Mouse (Mus musculus) thymus, postnatal 10 days (tissue): ENCODE results near the gene Reep3.

ENCODE experiments used
- DNase-seq, 2 experiments: peaks; one replicate each; pipeline ENCODE4 v3.0.0; 2021; ENCODE audit warnings: low spot score in 2 of 2

Gene Reep3

DNA sequence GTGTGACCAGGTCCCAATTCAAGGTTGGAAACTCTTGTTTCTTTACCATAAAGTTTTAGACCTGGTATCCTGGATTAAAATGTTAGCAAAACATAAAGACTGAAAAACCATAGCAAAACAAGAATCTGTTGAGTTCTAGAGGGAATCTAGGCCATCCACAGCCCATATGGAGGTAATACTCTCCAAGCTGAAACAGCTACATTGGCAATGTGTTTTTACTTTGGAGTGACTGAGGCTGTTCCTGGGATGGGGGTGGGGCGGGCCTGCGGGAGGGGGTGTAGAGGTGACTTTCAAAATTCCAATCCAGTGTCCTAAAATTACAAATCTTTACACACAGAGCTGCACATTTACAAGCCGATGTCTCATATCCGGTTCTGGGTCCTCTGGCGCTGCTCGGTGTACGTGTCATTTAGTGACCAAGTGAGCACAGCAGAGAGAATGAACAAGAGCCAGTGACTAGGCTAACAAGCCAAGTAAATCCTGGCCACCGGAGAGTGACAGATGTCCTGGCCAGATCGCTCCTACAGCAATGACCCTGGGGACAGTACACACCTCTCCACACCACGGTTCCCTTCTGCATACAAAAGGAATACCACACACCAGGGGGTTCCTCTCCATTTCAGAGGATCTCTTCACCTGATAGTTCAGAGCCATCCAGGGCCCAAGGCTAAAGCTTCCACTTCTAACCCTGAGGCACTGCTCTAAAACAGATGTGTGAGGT lies 13.1 kb downstream of the Reep3 start:
- no peak for DNase-seq

DNA sequence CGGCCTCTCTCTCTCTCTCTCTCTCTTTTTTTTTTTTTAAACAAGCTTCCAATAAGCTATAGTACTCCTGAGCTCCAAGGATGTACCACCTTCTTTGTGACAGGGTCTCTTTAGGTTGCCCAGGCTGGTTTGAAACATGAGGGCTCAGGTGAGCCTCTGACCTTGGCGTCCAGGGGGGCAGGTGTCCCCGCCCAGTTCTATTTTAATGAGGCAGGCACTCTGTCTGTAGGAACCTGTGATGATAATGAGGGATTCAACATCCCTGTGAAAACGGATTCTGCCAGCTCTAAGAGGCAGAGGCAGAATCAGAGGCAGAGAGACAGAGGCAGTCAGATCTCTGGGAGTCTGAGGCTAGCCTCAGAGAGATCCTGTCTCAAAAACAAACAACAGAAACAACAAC lies 14.2 kb downstream of the Reep3 start:
- DNase-seq, result no peak

DNA sequence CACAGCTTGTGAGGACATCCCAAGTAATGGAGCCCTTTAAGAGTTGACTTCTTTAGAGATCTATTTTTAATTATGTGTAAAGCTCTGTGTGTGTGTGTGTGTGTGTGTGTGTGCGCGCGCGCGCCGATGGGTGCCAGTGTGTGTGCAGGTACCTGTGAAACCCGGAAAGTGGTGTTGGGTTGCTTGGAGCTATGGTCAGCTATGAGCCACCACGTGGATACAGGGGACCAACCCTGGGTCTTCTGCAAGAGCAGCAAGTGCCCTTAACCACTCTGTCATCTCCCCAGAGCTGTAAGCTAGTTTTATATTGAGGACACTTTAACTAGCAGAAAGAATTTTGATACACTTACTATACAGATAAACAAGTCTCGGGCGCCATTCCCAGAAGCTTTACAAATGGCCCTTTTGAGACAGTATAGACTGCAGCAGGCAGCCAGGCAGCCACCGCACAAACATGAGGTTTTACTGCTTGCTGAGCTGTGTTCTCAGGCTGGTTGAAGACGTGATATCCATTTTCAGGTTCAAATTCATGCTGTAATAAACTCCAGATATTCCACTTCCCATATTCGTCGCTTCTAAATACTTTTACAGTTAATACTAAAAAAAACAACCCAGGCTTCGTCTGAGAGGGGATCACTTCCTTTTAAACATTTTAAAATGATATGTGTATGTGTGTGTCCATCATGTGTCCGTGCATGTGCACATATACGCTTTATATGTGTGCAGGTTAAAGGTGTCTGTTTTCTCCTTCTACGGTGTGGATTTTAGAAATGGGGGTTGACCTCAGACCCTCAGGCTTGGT lies 15.3 kb downstream of the Reep3 start:
- no peak for DNase-seq

DNA sequence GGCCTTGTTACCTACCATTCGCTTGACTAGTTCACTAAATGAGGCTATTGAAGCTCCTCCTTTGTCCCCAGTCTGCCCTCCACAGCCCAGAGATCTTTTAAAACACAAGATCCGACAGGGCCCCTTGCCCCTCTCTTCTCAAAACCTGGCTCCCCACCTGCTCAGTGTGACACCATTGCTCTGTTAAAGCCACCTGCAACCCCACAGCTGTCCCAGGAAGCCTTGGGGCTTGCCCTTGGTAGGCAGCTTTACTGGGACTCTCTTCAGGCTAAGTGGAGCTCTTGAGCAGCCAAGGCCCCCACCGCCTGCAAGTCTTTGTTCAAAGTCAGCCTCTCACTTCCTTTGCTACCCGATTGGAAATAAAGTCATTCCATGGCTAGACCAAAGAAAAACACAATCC lies 17.7 kb downstream of the Reep3 start:
- no peak for DNase-seq

DNA sequence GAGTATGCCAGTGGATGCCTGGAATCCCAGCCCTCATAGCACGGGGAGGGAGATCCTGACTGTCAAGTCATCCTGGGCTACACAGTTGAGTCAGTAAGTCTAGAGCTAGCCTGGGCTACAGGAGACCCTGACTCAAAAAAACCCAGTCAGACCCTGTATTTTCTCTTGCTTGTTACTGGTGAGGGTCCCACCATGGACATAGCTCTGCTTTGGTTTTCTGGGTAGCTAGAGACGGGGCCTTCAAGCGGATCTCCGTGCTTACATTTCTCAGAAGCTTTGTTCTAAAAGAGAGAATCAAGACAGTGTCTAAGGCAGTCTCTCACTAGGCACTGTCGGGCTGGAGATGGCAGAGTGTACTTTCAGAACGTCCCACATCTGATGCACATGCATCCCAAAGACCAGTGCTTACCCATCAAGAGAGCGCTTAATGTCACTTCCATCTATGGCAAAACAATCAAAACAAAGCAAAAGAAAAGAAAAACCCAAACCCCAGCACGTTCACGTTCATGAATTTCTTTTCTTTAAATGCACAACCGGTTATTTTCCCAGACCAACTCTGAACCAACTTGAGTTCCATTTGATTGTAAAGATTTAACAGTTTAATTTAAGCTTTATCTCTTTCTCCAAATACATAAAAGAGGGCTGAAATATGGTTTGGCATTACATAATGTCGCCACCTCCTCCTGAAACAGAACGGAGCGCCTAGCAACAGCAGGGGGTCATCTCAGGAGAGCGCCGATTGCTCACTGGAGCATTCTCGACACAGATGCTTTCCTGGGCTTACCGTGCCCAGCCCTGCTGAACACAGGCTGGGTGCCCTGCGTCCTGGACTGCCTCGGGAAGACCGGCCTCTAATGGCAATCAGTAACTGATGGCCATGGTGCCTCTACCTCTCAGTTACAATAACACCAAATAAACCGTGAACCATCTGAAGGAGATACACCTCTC lies 20.5 kb downstream of the Reep3 start:
- DNase-seq, result no peak

DNA sequence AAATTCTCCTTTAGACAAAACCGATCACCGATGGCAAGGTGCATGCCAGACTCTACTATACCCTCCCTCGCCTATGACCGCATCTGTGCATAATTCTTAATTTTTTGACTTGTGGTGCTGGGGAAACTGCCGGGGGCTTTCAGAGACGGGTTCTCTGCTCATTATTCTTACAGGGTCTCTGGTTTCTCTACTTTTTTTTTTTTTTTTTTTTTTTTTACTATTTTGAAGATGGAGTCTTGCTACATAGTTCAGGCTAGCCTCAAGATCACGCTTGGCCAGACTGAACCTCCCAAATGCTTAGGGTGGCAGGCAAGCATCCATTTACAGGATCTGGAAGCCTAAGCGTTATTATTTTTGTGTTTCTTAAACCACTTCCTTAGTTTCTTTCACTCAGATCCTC lies 23.2 kb downstream of the Reep3 start:
- DNase-seq, result no peak

DNA sequence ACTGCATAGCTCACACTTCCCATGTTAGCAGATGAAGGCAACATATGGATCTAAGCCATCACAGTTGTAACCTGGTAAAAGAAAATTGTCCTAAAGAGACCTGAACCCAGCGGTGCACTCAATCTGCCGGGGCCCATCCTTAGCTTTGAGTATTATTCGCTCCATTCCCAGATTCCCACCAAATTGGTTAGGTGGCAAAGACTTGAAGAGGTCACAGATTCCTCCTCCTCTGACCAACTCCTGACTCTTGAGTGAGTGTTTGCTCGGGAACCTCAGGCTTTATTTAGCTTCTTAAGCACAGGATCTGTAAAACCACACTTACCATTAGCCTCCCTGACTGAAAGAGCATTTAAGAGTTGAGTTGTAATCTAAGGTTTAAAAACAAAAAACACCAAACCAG lies 24.1 kb downstream of the Reep3 start:
- DNase-seq, result no peak

DNA sequence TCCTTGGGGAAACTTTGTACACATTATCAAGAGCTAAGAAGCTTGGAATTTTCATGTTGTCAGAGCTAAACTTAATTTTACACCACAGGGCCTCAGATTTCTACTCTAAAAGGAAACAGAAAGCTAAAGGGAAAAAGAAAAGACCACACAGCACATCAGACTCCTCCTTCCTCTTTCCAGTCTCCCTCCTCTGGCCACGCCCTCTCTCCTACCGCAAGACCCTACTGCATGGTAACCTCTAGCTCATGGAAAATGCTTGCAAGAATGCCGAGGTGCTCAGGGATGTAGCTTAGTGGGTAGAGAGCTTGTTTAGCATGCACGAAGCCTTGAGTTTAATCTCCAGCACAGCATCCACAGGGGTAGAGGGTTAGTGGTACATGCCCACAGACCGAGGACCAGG lies 24.9 kb downstream of the Reep3 start:
- DNase-seq, result no peak

DNA sequence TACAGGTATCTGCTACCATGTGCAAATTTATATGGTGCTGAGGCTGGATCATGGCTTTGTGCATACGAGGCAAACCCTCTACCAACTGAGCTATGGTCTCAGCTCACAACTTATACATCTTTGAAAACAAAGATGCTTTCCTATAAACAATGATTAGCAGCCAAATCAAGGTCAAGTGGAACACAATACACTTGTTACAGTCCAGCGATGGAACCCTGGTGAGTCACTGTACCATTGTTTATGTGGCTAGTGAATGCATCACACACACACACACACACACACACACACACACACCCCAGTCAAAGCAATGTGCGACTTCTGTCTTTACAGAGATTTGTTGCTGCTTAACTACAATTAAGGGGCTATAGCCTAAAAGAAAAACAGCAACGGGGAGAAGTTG lies 25.4 kb downstream of the Reep3 start:
- no peak for DNase-seq

DNA sequence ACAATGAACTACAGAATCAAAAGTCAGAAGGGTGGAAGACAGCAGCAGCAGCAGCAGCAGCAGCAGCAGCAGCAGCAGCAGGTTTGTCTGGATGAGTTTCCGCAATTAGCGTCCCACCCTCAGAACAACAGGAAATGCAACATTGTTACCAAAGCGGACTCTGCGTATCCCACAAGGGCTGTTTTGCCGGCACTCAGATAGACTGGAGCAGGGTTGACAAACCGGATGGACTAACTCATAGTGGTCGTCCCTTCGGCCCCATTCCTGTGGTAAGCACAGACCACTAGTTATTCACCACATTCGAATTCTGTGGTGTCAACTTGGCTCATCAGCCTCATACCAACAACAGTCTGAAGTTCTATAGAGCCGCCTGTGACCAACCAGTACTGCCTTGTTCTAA lies 27.7 kb downstream of the Reep3 start:
- DNase-seq, result no peak

DNA sequence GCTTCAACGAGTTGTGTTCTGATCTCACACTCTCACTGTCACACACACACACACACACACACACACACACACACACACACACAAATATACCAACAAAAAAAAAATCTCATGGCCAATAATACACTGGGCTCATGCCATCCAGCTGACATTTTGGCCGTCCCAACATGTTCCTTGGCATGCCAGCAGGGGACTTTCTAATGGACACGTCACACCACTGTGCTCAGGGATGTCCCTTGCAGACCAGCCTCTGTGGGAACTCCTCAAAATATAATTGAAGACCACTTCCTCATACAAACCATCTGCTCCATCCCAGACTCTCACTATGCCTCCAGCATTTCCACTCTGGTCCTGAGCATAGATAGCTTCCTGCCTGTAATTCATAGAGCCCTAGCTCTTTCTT lies 30.3 kb downstream of the Reep3 start:
- no peak for DNase-seq

DNA sequence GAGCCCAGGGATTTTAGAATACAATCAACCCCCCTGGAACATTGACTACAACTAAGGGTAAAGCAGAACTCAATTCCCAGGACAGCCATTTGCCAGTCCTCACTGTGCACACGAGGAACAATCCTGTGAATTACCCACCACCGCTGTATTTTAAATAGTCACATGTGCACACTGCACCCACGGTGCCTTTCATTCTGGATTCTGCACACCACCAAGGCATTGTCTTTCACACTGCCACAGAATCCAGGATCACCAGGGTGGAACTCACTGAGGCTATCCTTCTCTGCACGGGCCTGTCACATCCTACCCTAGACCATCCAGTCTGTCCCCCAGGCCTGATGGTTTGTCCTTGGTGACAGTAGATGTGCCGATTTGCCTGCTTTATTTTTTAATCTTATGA lies 30.8 kb downstream of the Reep3 start:
- no peak for DNase-seq

DNA sequence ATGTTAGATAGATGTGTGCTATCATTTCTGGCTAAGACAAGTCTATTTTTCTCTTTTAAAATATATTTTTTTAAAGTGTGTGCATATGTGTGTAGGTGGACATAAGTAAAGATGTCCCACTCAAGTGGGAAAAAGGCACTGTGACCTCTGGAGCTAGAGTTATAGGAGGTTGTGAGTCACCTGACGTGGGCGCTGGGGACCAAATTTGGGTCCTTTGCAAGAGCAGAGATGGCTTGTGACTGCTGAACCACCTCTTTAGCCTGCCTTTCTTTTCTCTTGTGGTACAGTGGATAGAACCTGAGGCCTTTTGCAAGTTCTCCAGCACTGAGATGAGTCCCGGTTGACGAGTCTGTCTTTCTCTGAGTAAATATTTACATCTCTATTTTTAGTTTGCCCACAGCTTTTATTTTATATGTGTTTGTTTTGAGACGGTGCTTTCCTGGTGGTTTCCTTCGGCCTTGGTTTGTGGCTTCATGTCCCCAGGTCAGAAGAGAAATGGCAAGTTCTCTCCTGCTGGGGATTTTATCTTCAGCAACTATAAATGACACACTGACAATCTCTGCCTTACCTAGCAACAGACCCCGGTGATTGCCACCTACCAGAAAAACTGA lies 31.4 kb downstream of the Reep3 start:
- DNase-seq, result no peak

DNA sequence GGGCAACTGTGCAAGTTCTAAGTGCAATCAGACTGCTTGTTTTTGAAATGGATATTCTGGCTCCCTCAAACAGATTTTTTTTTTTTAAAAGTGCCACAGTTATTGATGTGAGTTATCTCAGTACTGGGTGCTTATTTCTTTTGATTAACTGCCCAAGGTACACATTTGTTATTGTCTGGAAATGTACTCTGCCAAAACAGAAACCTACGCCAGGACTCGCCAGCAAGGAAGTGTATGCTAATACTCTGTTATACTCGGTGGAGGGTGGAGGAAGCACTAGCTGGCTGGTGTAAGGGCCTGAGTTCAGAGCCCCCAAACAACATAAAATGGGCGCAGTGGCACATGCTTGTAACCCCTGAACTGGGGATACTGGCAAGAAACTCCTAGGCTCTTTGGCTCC lies 34.9 kb downstream of the Reep3 start:
- DNase-seq, result no peak

DNA sequence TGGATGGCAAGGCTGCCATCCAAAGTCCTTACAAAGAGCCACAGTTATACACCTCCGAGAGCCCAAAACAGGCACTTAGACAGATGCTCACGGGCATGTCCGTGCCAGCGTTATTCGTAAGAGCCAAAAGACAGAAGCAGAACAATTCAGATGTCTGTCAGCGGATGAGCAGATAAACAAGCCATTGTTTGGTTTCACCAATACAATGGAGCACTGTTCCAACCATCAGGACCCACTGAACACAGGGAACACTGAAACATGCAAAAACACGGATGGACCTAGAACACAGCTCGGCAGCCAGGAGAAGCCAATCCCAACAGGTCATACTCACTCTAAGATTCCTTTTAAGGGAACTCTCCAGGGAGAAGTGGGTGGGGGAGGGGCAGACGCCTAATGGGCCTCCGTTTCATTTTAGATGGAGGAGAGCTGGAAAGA lies 35.4 kb downstream of the Reep3 start:
- no peak for DNase-seq

DNA sequence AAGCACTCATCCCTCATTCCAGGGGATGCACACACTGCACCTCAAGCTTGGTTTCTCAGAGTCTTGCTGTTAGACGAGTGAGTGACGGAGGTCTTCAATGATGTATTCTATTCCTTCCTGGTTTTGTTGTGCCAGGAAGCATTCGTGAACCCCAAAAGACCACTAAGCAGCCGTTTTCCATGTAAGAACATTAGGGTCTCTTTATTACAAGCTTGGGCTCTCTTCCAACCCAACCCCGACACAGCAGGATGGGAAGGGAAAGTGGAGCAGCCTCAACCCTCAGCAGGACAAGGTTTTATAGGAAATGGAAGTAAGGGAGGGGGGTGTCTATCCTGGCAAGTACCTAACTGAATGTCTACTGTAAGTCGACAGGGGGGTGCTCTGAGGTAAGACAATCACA lies 38.0 kb downstream of the Reep3 start:
- DNase-seq, result no peak

DNA sequence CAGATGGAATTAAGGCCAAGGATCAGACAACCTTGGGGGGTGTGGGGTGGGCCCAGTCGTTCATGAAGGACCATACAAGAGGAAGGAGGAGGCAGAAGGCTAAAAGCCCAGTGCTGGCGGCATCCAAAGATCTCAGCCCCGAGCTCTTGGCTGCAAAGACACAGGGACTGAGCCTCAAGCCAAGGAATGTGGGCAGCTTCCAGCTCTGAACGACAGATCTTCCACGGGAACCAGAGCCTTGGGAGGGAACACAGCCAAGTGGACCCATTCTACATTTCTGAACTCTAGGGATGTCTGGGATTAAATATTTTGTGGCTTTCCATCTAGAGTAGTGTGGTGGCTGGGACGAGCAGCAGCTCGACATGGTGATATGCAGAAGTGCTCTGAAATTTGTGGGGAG lies 38.4 kb downstream of the Reep3 start:
- no peak for DNase-seq

DNA sequence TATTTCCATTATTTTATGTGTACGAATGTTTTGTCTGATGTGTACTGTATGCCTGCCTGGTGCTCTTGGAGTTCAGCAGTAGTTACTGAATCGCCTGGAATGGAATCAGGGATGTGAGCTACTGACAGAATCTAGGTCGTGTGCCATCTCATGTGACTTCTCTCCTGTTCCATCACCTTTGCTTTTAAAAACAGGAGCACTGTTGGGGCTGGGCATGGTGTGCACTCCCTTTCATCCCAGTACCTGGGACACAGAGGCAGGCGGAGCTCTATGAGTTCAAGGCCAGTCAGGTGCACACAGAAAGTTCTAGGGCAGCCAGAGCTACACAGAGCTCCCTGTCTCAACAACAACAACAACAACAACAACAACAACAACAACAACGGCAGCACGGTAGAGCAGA lies 39.0 kb downstream of the Reep3 start:
- DNase-seq, result no peak

DNA sequence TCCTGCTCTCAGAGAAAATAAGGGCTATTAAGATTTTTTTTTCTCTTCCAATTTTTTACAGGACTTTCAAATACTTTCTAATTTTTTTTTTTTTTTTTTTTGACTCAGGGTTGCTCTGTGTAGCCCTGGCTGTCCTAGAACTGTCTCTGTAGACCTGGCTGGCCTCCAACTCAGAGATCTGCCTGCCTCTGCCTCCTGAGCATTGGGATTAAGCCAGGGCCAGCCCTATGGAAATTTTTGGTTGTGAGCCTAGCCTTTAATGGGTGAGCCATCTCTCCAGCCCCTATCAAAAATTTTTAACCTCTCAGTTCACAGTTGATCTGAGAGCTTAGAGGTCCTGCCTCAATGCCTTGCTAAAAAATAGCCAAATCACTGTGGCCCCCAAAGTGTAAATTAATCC lies 39.5 kb downstream of the Reep3 start:
- DNase-seq, result no peak

DNA sequence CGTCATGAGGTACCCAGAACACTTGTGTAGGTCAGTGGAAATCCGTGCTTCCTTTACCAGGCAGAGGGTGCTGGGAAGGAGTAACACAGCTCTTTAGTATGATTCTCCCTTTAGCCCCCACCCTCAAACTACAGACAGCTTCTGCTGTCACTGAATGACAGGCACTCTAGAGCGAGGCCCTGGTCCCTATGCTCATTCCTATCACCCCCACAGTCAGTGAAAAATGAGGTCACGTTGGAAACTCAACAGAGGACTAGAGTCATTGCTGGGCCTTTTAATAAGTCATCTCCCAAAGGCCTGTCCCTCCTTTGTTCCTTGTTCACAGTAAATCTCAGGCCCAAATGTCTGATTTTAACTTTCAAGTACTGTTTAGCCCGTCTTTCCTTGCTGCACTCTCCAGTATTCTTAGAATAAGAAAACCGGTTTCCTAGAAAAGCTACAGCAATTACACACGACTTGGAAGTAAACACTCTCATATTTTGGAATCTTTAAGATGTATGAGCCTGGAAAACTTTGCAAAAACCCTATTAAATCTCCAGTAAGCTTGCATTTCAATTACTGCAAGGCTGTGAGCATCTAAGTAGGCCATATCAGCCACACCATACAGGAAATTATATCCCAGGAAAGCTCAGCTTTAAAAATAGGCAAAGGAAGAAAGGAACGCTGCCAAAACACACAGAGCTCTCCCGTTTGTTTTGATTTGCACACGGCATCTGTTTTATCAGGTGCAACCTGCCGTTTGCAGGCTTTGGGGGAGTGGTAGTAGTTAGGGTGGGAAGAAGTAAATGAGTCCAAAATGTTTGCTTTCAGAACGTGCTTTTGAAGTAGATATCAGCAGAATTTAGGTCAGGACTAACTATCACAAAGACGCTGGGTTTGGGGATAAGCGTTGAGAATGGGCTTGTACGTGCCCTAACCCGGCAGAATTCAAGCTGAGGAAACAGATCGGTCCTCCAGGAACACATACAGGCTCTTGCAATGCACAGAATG lies 40.6 kb downstream of the Reep3 start:
- no peak for DNase-seq

DNA sequence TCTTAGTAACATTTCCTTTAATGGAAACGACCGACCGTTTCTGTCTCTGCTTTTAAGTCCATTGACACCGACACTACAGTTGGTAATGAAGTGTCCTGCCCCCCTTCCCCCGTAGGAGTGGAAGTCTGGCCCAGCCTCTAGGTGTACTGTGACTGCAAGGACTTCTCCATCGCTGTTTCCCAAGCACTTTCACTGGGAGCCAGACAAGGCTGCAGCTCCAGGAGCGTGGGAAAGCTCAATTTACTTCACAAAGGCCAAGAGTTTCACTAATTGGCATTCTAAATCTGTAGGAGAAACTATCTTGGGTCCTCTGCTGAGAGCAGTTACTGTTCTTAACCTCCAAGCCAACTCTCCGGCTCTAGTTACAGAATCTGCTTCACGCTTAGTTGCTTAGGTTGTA lies 43.3 kb downstream of the Reep3 start:
- no peak for DNase-seq
